Mouse (Mus musculus): ENCODE measurements at regions not wholly inside any gene's neighbourhood (a gene's known extent, or its start where the extent isn't known, plus 50 kb on each side); places are given as distances from the start of the nearest gene placed in this dataset.

DNA sequence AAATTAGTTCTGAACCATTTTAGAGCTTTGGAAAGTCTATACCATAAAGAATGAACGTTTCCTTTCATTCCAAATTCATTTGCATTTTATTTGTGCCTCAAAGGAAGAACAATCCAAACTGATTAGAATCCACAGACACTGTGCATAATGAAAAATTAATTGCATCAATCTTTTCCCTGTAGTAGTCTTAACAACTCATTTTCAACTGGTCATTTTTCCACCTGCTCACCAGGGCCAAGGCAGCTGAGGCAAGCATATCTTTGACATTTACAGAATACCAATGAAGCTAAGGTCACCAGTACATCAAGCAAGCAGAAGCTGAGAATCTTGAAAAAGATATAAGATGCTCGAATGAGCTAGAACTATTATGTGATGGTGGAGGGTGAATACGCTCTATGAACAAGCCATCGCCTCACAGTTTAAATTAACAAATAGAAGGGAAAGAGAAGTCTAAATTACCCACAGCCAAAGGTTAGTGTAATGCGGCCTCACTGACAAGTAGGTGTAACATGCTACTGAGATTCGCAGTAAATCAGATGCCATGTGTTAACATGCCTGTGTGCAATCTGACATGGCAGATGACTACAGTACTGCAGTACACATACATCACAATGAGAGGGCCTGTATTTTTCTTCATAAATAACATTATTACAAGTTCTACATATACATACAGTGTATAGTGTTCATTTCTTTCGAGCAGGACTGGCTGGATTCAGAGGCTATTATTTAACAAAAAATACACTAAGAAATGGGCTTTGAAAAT is 267.8 kb upstream of the Tecrl start:
- TF ChIP-seq POLR2A (IDR thresholded peaks at IDR 0.05; ENCODE audit: extremely low read depth, insufficient read depth, low read length) (no peak), CTCF (IDR thresholded peaks at IDR 0.05; ENCODE audit: low read depth, low read length) (no peak)
